Mouse (Mus musculus): ENCODE measurements at regions not wholly inside any gene's neighbourhood (a gene's known extent, or its start where the extent isn't known, plus 50 kb on each side); places are given as distances from the start of the nearest gene placed in this dataset.

- TF ChIP-seq POLR2A (IDR thresholded peaks at IDR 0.05; ENCODE audit: control insufficient read depth, extremely low read depth, insufficient read depth, low read length, poor library complexity) (no peak), CTCF (IDR thresholded peaks at IDR 0.05; ENCODE audit: borderline replicate concordance, control insufficient read depth, extremely low read depth, insufficient read depth, low read length, poor library complexity) (no peak)
Observed at GRCm38 (mm10) chr13:83162761-83163160, 341.1 kb upstream of the Mef2c start.

Measured in thymus, adult 2 months (tissue).